Mouse (Mus musculus) lung, postnatal 0 days (tissue): ENCODE data around the gene Psmd8.
A peak's percentile ranks its signal among the peaks of the same experiment; 100 is the strongest.

Experiments used
- CTCF ChIP-seq: IDR thresholded peaks from 2 replicates; pipeline ENCODE4 v1.5.1; 2016; ENCODE audit warnings: antibody characterized with exemption, mild to moderate bottlenecking
- EP300 ChIP-seq: IDR thresholded peaks from 2 replicates; pipeline ENCODE4 v1.6.1; 2016; ENCODE audit warnings: antibody characterized with exemption, mild to moderate bottlenecking, control low read depth

DNA sequence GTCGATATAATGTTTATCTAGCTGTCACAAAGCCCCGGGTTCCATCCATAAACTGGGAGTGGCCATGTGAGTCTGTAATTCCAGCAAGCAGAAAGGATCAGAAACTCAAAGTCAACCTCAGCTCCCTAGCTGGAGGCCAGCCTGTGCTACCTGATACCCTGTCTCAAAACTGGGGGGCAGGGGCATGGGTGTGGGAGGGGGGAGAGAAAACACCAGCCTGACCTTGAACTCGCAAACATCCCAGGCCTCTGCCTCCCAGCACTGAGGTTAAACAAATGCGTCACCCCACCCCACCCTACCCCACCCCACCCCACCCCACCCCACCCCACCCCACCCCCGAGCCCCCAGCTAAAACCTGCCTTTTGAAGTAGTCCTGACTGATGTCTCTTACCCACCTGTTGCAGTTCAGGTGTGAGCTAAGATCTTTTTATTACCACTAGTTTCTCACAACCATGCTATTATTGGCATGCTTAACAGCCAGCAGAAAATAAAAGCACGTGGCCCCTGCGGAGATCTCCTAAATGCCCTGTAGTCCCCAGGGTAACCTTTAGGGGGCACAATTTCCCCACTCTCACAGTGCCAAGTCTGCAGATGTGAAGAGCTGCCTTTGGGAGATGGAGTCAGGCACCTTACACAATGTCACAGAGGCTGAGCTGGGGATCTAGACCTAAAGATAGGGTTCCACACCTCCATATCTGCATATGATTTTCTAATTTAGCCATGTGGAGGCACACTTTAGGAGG, 54.2 kb downstream of the Psmd8 start:
- peak; percentile 78 for TF ChIP-seq CTCF
- no peak for TF ChIP-seq EP300
